Mouse (Mus musculus) embryonic facial prominence, embryonic 15.5 days (tissue): ENCODE measurements around the gene Vax1. TPM values are rescaled to one million over a fixed set of nuclear protein-coding genes. Genes with fewer than 3 reads are reported as not detected.

Experiments used
- ATAC-seq: fragments of 200-750 bp; cut with Nextera tagmentation; 2 replicates; pipeline ENCODE4 v1.8.0; 2017; ENCODE audit warnings: low read depth, moderate TSS enrichment; ENCODE audit not compliant: insufficient number of reproducible peaks, low FRiP score, low TSS enrichment
- H3K27ac ChIP-seq: fragments of 300-500 bp; sonication (generic); replicated peaks from 2 replicates; pipeline ENCODE4 v1.5.1; 2015; ENCODE audit warnings: mild to moderate bottlenecking, inconsistent platforms
- H3K27me3 ChIP-seq: fragments of 300-500 bp; sonication (generic); 2 replicates; pipeline ENCODE4 v1.6.1; 2015; ENCODE audit warnings: inconsistent platforms
- H3K36me3 ChIP-seq: fragments of 300-500 bp; sonication (generic); 2 replicates; pipeline ENCODE4 v1.6.1; 2015; ENCODE audit warnings: mild to moderate bottlenecking, inconsistent platforms
- H3K4me1 ChIP-seq: fragments of 300-500 bp; sonication (generic); 2 replicates; pipeline ENCODE4 v1.6.1; 2015; ENCODE audit warnings: inconsistent platforms
- H3K4me2 ChIP-seq: fragments of 300-500 bp; sonication (generic); replicated peaks from 2 replicates; pipeline ENCODE4 v1.6.1; 2015; ENCODE audit warnings: mild to moderate bottlenecking, inconsistent platforms
- H3K4me3 ChIP-seq: fragments of 300-500 bp; sonication (generic); replicated peaks from 2 replicates; pipeline ENCODE4 v1.5.1; 2015; ENCODE audit warnings: mild to moderate bottlenecking, inconsistent platforms
- H3K9ac ChIP-seq: fragments of 300-500 bp; sonication (generic); 2 replicates; pipeline ENCODE4 v1.6.1; 2015; ENCODE audit warnings: inconsistent platforms
- H3K9me3 ChIP-seq: fragments of 300-500 bp; sonication (generic); replicated peaks from 2 replicates; pipeline ENCODE4 v1.6.1; 2016; ENCODE audit warnings: inconsistent platforms
- WGBS: fragments of 180-500 bp; shearing (Covaris S2); methylation state at CpG from one replicate; pipeline ENCODE4 v1.1.7; 2015; 5-methylcytosine and 5-hydroxymethylcytosine counted together
- polyA plus RNA-seq: library from polyadenylated mRNA; unstranded; fragments of >200 nt; fragmentation: Nextera tagmentation; extraction: Ambion mirVana; gene quantifications from 2 replicates; pipeline ENCODE4 v1.2.1, GENCODE M21; 2015

The Vax1 gene
- polyA plus RNA-seq, 1 experiment from 2014 or later = 0.27 TPM

GRCm38 (mm10) chr19:59142206-59142605 is 27.6 kb downstream of the Vax1 start:
- WGBS = 49% methylated on average over 4 of the region's 4 CpGs
- no peak overlapping the region for H3K27ac ChIP-seq
- H3K4me2 ChIP-seq = no peak overlapping the region
- no peaks in the 10 kb centered on the region for H3K36me3 ChIP-seq
- ATAC-seq = no peak
- H3K27me3 ChIP-seq = peaks cover 3% of the 10 kb centered on the region; the same call in 1 of the 2 replicates
- no peaks in the 10 kb centered on the region for H3K9me3 ChIP-seq
- no peak overlapping the region for H3K9ac ChIP-seq
- no peaks in the 10 kb centered on the region for H3K4me1 ChIP-seq
- H3K4me3 ChIP-seq = no peak overlapping the region

GRCm38 (mm10) chr19:59135387-59135786 is 34.5 kb downstream of the Vax1 start:
- 57% methylated on average over 8 of the region's 8 CpGs for WGBS
- H3K27ac ChIP-seq = no peak overlapping the region
- H3K4me2 ChIP-seq = no peak overlapping the region
- ATAC-seq = no peak
- H3K4me1 ChIP-seq = no peaks in the 10 kb centered on the region
- H3K27me3 ChIP-seq = peaks cover 3% of the 10 kb centered on the region; the same call in 1 of the 2 replicates
- no peak overlapping the region for H3K9ac ChIP-seq
- no peaks in the 10 kb centered on the region for H3K36me3 ChIP-seq
- H3K4me3 ChIP-seq = no peak overlapping the region
- H3K9me3 ChIP-seq = no peaks in the 10 kb centered on the region

GRCm38 (mm10) chr19:59134916-59135315 is 34.9 kb downstream of the Vax1 start:
- Histone ChIP-seq H3K27ac (no peak overlapping the region), H3K4me3 (no peak overlapping the region), H3K4me2 (no peak overlapping the region), H3K4me1 (no peaks in the 10 kb centered on the region), H3K9me3 (no peaks in the 10 kb centered on the region), H3K9ac (no peak overlapping the region), H3K36me3 (no peaks in the 10 kb centered on the region), H3K27me3 (peaks cover 3% of the 10 kb centered on the region; the same call in 1 of the 2 replicates)
- no peak for ATAC-seq
- WGBS = 32% methylated on average over 2 of the region's 2 CpGs

DNA sequence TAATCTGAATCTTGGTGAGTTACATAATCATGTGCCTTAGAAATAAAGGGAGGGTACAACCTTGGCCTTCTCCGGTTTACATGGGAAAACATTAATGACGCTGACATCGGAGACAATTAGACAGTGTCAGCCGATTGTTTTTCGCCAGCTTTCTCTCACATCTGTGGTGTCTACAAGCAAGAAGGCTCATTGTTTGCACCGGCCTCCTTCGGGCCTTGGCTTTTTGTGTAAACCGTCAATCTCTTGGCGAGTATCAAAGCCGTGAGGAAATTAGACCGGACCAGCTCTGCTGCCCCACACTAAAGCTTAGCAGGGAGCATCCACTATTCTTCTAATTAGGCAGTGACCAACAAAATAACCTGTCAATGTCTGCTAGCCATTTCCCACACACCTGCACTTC is 36.7 kb downstream of the Vax1 start:
- Histone ChIP-seq H3K4me3 (no peak overlapping the region), H3K4me1 (no peaks in the 10 kb centered on the region), H3K27ac (no peak overlapping the region), H3K36me3 (no peaks in the 10 kb centered on the region), H3K9ac (no peak overlapping the region), H3K27me3 (peaks cover 3% of the 10 kb centered on the region; the same call in 1 of the 2 replicates), H3K9me3 (no peaks in the 10 kb centered on the region), H3K4me2 (no peak overlapping the region)
- WGBS = 32% methylated on average over 11 of the region's 11 CpGs
- no peak for ATAC-seq

DNA sequence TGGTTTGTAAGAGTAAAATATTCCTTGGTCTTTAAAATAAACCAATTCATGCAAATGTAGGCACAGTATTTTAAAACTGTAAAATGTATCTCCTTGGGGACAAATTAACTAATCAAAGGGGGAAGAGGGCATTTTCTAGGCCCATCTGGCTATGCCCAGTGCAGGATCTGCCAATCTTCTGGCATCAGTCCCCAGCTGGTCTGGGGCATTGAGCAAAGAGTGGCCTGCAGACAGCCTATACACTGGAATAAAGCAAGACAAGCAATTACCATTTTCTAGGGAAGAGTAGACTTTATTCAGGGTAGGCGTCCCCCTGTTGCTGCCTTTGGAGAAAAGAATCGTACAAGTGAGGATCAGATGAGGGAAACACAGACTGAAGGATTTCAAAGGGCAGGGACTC is 40.2 kb downstream of the Vax1 start:
- H3K4me3 ChIP-seq = no peak overlapping the region
- 74% methylated on average over 2 of the region's 2 CpGs for WGBS
- no peaks in the 10 kb centered on the region for H3K9me3 ChIP-seq
- ATAC-seq = no peak
- H3K36me3 ChIP-seq = no peaks in the 10 kb centered on the region
- H3K9ac ChIP-seq = no peak overlapping the region
- H3K27me3 ChIP-seq = peaks cover 3% of the 10 kb centered on the region; the same call in 1 of the 2 replicates
- no peak overlapping the region for H3K27ac ChIP-seq
- H3K4me1 ChIP-seq = no peaks in the 10 kb centered on the region
- H3K4me2 ChIP-seq = no peak overlapping the region

- 64% methylated on average over 8 of the region's 8 CpGs for WGBS
- H3K27me3 ChIP-seq = peaks cover 3% of the 10 kb centered on the region; the same call in 1 of the 2 replicates
- H3K27ac ChIP-seq = no peak overlapping the region
- no peaks in the 10 kb centered on the region for H3K36me3 ChIP-seq
- no peaks in the 10 kb centered on the region for H3K9me3 ChIP-seq
- H3K4me3 ChIP-seq = no peak overlapping the region
- H3K4me1 ChIP-seq = no peaks in the 10 kb centered on the region
- ATAC-seq = no peak
- no peak overlapping the region for H3K9ac ChIP-seq
- H3K4me2 ChIP-seq = no peak overlapping the region
Observed at GRCm38 (mm10) chr19:59128531-59129204, 41.2 kb downstream of the Vax1 start.

DNA sequence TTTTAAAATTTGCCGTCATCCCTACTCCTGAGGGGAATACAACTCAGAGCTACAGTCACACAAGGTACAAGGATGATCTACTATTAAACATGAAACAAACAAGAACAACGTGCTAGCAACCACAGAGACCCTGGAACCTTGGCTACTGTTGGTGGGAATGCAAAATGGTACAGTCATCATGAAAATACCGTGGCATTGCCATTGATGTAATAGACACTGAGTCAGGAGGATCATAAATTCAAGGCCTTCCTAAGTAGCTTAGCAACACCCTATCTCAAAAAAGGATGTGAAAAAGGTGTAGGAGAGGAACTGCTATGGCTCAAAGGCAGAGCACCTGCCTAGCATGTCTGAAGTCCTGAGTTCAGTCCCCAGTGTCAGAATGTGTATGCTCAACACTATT is 42.4 kb downstream of the Vax1 start:
- H3K36me3 ChIP-seq = no peaks in the 10 kb centered on the region
- no peak overlapping the region for H3K4me3 ChIP-seq
- H3K9ac ChIP-seq = no peak overlapping the region
- no peak overlapping the region for H3K27ac ChIP-seq
- H3K27me3 ChIP-seq = peaks cover 3% of the 10 kb centered on the region; the same call in 1 of the 2 replicates
- no peak for ATAC-seq
- 88% methylated on average over 3 of the region's 3 CpGs for WGBS
- H3K9me3 ChIP-seq = no peaks in the 10 kb centered on the region
- H3K4me2 ChIP-seq = no peak overlapping the region
- H3K4me1 ChIP-seq = no peaks in the 10 kb centered on the region

Other genes starting within 250 kb of the Vax1 start
- gene Eno4, start 226.6 kb downstream of the Vax1 start, polyA plus RNA-seq = 2.0 and 4.2 TPM in 2 replicates
- 5.7 and 6.0 TPM in 2 replicates for gene Hspa12a, start 226.4 kb downstream of the Vax1 start, polyA plus RNA-seq
- gene Shtn1, start 94.0 kb downstream of the Vax1 start, polyA plus RNA-seq = 5.8 and 6.3 TPM in 2 replicates
- gene Kcnk18, start 49.2 kb upstream of the Vax1 start, polyA plus RNA-seq = not detected in 2 replicates
- 7.9 and 8.6 TPM in 2 replicates for gene Slc18a2, start 90.8 kb upstream of the Vax1 start, polyA plus RNA-seq
- gene Rps12-ps3, start 152.2 kb upstream of the Vax1 start, polyA plus RNA-seq = 13.0 and 35.2 TPM in 2 replicates
- gene Pdzd8, start 175.7 kb upstream of the Vax1 start, polyA plus RNA-seq = 10.1 and 10.3 TPM in 2 replicates